Mouse (Mus musculus): ENCODE data around the gene Elk3. TPM values are rescaled to one million over a fixed set of nuclear protein-coding genes. Genes with fewer than 3 reads are reported as not detected.

Gene Elk3
- polyA plus RNA-seq, 1 experiment from 2014 or later: 5.7 TPM

GRCm38 (mm10) chr10:93324438-93324837 is 13.5 kb upstream of the Elk3 start:
- no peak overlapping the region for H3K4me2 ChIP-seq (ENCODE audit: low read depth, low read length)
- H3K9me3 ChIP-seq (ENCODE audit: control insufficient read depth, low read length): no peaks in the 10 kb centered on the region
- H3K27me3 ChIP-seq (ENCODE audit: control insufficient read depth, insufficient read depth, low read length): no peaks in the 10 kb centered on the region
- no peak for ATAC-seq (ENCODE audit: low read depth)
- WGBS: 90% methylated on average over 2 of the region's 2 CpGs
- H3K4me1 ChIP-seq (ENCODE audit: control insufficient read depth, insufficient read depth, low read length): no peaks in the 10 kb centered on the region
- no peaks in the 10 kb centered on the region for H3K36me3 ChIP-seq (ENCODE audit: control insufficient read depth, insufficient read depth, low read length)
- no peak overlapping the region for H3K27ac ChIP-seq (ENCODE audit: low read depth, low read length)
- no peak overlapping the region for H3K4me3 ChIP-seq (ENCODE audit: low read depth, low read length)
- H3K9ac ChIP-seq (replicated peaks; ENCODE audit: low read depth, low read length): no peak overlapping the region

DNA sequence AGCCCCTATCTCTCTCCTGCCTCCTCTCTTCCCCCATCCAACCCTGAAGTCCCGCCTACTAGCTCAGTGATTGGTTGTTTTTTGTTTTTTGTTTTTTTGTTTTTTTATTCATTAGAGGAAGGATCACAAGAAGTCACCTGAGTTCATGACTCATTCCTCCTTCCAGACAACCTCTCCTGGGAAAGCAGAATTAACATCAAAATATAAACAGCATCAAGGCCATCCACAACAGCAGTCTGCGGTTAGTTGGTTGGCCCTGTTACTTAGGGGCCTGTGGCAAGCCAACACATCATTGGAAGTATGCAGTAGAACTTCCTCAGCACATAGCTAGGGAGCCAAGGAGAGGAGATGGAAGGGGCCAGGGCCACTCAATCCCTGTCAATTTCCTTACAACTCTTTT is 12.7 kb upstream of the Elk3 start:
- Histone ChIP-seq H3K9ac (replicated peaks; ENCODE audit: low read depth, low read length) (no peak overlapping the region), H3K4me2 (ENCODE audit: low read depth, low read length) (no peak overlapping the region), H3K36me3 (ENCODE audit: control insufficient read depth, insufficient read depth, low read length) (no peaks in the 10 kb centered on the region), H3K4me1 (ENCODE audit: control insufficient read depth, insufficient read depth, low read length) (no peaks in the 10 kb centered on the region), H3K27me3 (ENCODE audit: control insufficient read depth, insufficient read depth, low read length) (no peaks in the 10 kb centered on the region), H3K9me3 (ENCODE audit: control insufficient read depth, low read length) (no peaks in the 10 kb centered on the region), H3K27ac (ENCODE audit: low read depth, low read length) (no peak overlapping the region), H3K4me3 (ENCODE audit: low read depth, low read length) (no peak overlapping the region)
- ATAC-seq (ENCODE audit: low read depth): no peak
- WGBS: 98% methylated on average over 2 of the region's 2 CpGs

GRCm38 (mm10) chr10:93321763-93322162 is 10.8 kb upstream of the Elk3 start:
- ATAC-seq (ENCODE audit: low read depth): no peak
- H3K4me3 ChIP-seq (ENCODE audit: low read depth, low read length): no peak overlapping the region
- no peaks in the 10 kb centered on the region for H3K9me3 ChIP-seq (ENCODE audit: control insufficient read depth, low read length)
- no peak overlapping the region for H3K27ac ChIP-seq (ENCODE audit: low read depth, low read length)
- no peaks in the 10 kb centered on the region for H3K36me3 ChIP-seq (ENCODE audit: control insufficient read depth, insufficient read depth, low read length)
- H3K4me2 ChIP-seq (ENCODE audit: low read depth, low read length): no peak overlapping the region
- H3K4me1 ChIP-seq (ENCODE audit: control insufficient read depth, insufficient read depth, low read length): no peaks in the 10 kb centered on the region
- H3K27me3 ChIP-seq (ENCODE audit: control insufficient read depth, insufficient read depth, low read length): no peaks in the 10 kb centered on the region
- H3K9ac ChIP-seq (replicated peaks; ENCODE audit: low read depth, low read length): no peak overlapping the region

DNA sequence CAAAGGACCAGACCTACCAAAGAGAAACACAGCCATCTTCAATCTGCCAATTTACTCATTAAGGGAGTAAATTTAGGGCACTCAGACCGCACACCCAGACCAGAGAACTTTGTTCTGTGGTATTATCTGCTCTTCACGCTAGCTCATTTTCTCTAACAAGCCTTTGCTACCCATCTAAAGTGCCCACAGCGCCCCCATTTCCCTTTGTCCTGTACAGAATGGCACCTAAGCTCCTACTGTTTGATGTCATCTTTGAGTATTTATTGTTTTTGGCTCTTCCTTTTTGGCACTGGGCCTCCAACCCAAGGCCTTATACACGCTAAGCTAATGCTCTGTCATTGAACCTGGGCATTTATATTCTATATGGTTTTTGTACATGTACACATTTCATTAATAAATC is 9.2 kb upstream of the Elk3 start:
- Histone ChIP-seq H3K9me3 (ENCODE audit: control insufficient read depth, low read length) (no peaks in the 10 kb centered on the region), H3K27me3 (ENCODE audit: control insufficient read depth, insufficient read depth, low read length) (no peaks in the 10 kb centered on the region), H3K4me3 (ENCODE audit: low read depth, low read length) (no peak overlapping the region), H3K9ac (replicated peaks; ENCODE audit: low read depth, low read length) (no peak overlapping the region), H3K27ac (ENCODE audit: low read depth, low read length) (no peak overlapping the region), H3K4me1 (ENCODE audit: control insufficient read depth, insufficient read depth, low read length) (no peaks in the 10 kb centered on the region), H3K4me2 (ENCODE audit: low read depth, low read length) (no peak overlapping the region), H3K36me3 (ENCODE audit: control insufficient read depth, insufficient read depth, low read length) (no peaks in the 10 kb centered on the region)
- WGBS: 50% methylated on average over 4 of the region's 4 CpGs
- ATAC-seq (ENCODE audit: low read depth): no peak

DNA sequence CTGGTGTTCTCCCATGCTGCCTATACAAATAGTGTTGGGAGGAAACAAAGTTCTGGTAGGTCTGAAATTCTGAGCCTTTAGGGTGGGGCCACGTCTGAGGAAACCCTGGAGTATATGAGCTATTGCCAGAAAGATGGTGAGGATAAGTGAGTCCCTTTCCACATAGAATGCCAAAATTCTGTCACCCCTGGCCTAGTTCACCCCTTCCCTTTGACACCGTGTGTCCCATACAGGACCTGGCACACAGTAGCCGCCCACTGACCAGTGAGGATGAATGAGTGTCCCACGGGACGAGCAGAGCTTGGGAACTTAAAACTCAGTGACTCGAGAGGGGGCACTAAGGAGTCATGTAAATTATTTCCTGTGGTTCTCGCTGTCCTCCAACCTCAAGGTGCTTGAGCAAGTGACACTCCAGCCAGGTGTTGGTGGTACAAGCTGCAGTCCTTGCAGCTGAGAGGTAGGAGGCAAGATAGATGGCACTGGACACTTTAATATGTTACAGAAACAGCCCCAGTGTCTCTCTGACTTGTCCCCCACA is 8.7 kb upstream of the Elk3 start:
- Histone ChIP-seq H3K27me3 (ENCODE audit: control insufficient read depth, insufficient read depth, low read length) (no peaks in the 10 kb centered on the region), H3K36me3 (ENCODE audit: control insufficient read depth, insufficient read depth, low read length) (no peaks in the 10 kb centered on the region), H3K4me3 (ENCODE audit: low read depth, low read length) (no peak overlapping the region), H3K4me1 (ENCODE audit: control insufficient read depth, insufficient read depth, low read length) (no peaks in the 10 kb centered on the region), H3K4me2 (ENCODE audit: low read depth, low read length) (no peak overlapping the region), H3K9me3 (ENCODE audit: control insufficient read depth, low read length) (no peaks in the 10 kb centered on the region), H3K27ac (ENCODE audit: low read depth, low read length) (no peak overlapping the region), H3K9ac (replicated peaks; ENCODE audit: low read depth, low read length) (no peak overlapping the region)
- 80% methylated on average over 7 of the region's 7 CpGs for WGBS
- no peak for ATAC-seq (ENCODE audit: low read depth)

DNA sequence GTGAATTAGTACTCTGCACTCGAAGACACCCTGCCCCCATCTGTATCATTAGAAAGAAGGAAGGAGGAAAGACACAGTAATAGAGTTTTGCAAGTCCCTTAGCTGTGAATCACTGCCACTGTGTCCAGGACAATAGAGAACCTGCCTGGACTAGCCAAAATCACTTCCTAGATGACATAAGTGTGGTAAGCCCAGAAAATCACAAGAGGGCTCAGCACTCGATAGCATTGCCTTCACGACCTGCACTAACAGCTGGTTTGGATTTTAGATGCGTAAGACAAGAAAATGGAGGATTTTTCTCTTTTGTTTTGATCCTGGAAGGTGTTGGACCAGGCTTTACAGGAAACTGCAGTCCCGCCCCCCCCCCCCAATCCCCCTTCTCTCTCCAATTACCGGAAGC is 6.0 kb upstream of the Elk3 start:
- no peak overlapping the region for H3K4me2 ChIP-seq (ENCODE audit: low read depth, low read length)
- no peak overlapping the region for H3K9ac ChIP-seq (replicated peaks; ENCODE audit: low read depth, low read length)
- no peak for ATAC-seq (ENCODE audit: low read depth)
- H3K27me3 ChIP-seq (ENCODE audit: control insufficient read depth, insufficient read depth, low read length): no peaks in the 10 kb centered on the region
- no peak overlapping the region for H3K4me3 ChIP-seq (ENCODE audit: low read depth, low read length)
- no peaks in the 10 kb centered on the region for H3K36me3 ChIP-seq (ENCODE audit: control insufficient read depth, insufficient read depth, low read length)
- no peaks in the 10 kb centered on the region for H3K9me3 ChIP-seq (ENCODE audit: control insufficient read depth, low read length)
- no peak overlapping the region for H3K27ac ChIP-seq (ENCODE audit: low read depth, low read length)
- WGBS: 58% methylated on average over 6 of the region's 6 CpGs
- H3K4me1 ChIP-seq (ENCODE audit: control insufficient read depth, insufficient read depth, low read length): no peaks in the 10 kb centered on the region

DNA sequence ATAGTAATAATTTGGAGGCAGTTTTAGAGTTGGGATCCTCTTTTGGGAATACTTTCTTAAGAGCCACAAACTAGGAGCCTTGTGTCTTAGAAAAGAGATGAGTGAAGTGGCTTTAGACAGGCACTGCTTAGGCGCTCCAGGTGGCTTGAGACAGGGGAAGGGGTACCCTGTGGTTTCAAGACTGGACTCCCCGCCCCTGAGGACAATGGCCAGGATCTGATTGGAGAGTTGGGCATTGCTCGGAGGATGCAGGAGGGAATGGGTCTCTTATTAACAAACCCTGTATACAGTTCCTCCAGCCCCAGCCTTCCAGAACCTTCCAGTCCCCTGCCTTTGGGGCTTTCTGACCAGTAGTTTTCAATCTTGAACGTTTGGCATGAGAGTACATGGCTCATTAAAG is 641 bp upstream of the Elk3 start:
- peak overlapping the region; percentile 86 for H3K4me2 ChIP-seq (ENCODE audit: low read depth, low read length)
- 6% methylated on average over 4 of the region's 4 CpGs for WGBS
- H3K9ac ChIP-seq (replicated peaks; ENCODE audit: low read depth, low read length): no peak overlapping the region
- H3K9me3 ChIP-seq (ENCODE audit: control insufficient read depth, low read length): no peaks in the 10 kb centered on the region
- H3K4me3 ChIP-seq (ENCODE audit: low read depth, low read length): peak overlapping the region; percentile 40
- H3K27ac ChIP-seq (ENCODE audit: low read depth, low read length): no peak overlapping the region
- no peaks in the 10 kb centered on the region for H3K36me3 ChIP-seq (ENCODE audit: control insufficient read depth, insufficient read depth, low read length)
- no peak for ATAC-seq (ENCODE audit: low read depth)
- 0 out of 2 replicates have a peak, but pooled peaks cover 9% of the 10 kb centered on the region for H3K4me1 ChIP-seq (ENCODE audit: control insufficient read depth, insufficient read depth, low read length)
- no peaks in the 10 kb centered on the region for H3K27me3 ChIP-seq (ENCODE audit: control insufficient read depth, insufficient read depth, low read length)

DNA sequence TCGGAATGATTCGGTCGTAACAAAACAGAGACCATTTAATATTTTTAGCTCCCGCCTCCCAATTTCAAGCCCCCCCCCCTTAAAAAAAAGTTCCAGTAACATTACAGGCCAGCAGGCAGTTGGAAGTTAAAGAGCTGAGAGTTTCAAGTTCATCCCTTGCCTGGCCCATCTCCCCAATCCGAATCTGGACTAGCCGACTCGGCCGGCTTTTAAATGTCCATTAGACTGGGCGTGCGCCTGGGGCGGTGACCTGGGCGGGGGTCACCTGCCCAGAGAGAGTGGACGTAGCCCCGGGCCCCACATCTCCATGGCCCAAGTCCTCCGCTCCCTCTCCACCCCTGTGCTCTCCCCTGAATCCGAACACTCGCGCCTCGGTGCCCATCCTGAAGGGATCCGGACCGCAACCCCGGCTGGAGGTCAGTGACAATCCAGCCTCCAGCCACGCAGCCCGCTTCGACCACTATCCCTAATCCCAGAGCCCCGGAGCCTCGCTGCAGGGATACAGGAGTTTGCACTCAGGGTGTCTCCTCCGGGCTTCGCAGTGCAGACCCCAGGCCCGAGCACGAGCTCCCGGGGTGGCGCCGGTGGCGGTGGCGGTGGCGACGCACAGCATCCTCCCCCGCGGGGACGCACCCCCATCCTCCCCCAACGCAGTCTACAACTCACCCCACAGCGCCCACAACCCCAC is 857 bp downstream of the Elk3 start:
- under 1% methylated on average over 43 of the region's 43 CpGs for WGBS
- no peaks in the 10 kb centered on the region for H3K27me3 ChIP-seq (ENCODE audit: control insufficient read depth, insufficient read depth, low read length)
- peak overlapping the region; percentile 63 for H3K9ac ChIP-seq (replicated peaks; ENCODE audit: low read depth, low read length)
- H3K4me1 ChIP-seq (ENCODE audit: control insufficient read depth, insufficient read depth, low read length): 0 out of 2 replicates have a peak, but pooled peaks cover 9% of the 10 kb centered on the region
- peak overlapping the region; percentile 75 for H3K27ac ChIP-seq (ENCODE audit: low read depth, low read length)
- H3K9me3 ChIP-seq (ENCODE audit: control insufficient read depth, low read length): no peaks in the 10 kb centered on the region
- ATAC-seq (ENCODE audit: low read depth): peak; percentile 34; the same call in 1 of the 2 replicates
- H3K36me3 ChIP-seq (ENCODE audit: control insufficient read depth, insufficient read depth, low read length): no peaks in the 10 kb centered on the region
- H3K4me2 ChIP-seq (ENCODE audit: low read depth, low read length): peak overlapping the region; percentile 86
- peak overlapping the region; percentile 40 for H3K4me3 ChIP-seq (ENCODE audit: low read depth, low read length)

- WGBS: 0% methylated on average over 18 of the region's 23 CpGs
- H3K9ac ChIP-seq (replicated peaks; ENCODE audit: low read depth, low read length): peak overlapping the region; percentile 63
- H3K4me3 ChIP-seq (ENCODE audit: low read depth, low read length): peak overlapping the region; percentile 40
- no peaks in the 10 kb centered on the region for H3K9me3 ChIP-seq (ENCODE audit: control insufficient read depth, low read length)
- peak overlapping the region; percentile 86 for H3K4me2 ChIP-seq (ENCODE audit: low read depth, low read length)
- no peaks in the 10 kb centered on the region for H3K36me3 ChIP-seq (ENCODE audit: control insufficient read depth, insufficient read depth, low read length)
- ATAC-seq (ENCODE audit: low read depth): peak; percentile 68
- H3K27me3 ChIP-seq (ENCODE audit: control insufficient read depth, insufficient read depth, low read length): no peaks in the 10 kb centered on the region
- peak overlapping the region; percentile 75 for H3K27ac ChIP-seq (ENCODE audit: low read depth, low read length)
- H3K4me1 ChIP-seq (ENCODE audit: control insufficient read depth, insufficient read depth, low read length): 0 out of 2 replicates have a peak, but pooled peaks cover 9% of the 10 kb centered on the region
Measured at GRCm38 (mm10) chr10:93309131-93309933, 1.6 kb downstream of the Elk3 start.
